Mouse (Mus musculus) kidney, postnatal 4 days (tissue): Measurements from ENCODE around the gene Pxn.
A peak's percentile ranks its signal among the peaks of the same experiment; 100 is the strongest.
"Not testable (repeated sequence)": the region's sequence is repeated elsewhere in the genome, so short reads cannot be mapped to it uniquely, and the experiment has no call there.

Experiments
- DNase-seq, 2 experiments: peaks; one replicate each; pipeline ENCODE4 v3.0.0; 2021; ENCODE audit warnings: mixed read lengths in 2 of 2

Gene Pxn

GRCm38 (mm10) chr5:115554536-115555291, 48.2 kb downstream of the Pxn start:
- DNase-seq: no peak

DNA sequence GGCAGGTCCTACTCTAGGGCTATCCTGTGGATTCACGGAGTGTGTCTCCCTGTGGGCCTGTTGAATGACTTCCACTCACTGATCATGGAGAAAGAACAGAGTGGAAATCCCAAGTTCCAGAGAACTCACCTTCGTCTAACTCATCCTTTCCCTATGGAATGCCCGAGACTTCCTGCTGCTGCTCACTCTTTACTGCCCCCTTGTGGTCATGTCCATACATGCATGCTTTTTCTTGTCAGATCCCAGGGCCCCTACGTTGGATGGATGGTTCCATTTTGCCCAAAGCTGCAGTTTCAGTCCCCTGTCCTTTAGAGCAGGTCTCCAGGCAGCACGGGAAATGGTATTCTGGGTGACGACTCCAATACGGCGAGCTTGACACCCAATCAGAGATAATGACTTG, 49.7 kb downstream of the Pxn start:
- peak; percentile 81 to 88 for DNase-seq

GRCm38 (mm10) chr5:115558182-115558794, 51.8 kb downstream of the Pxn start:
- no peak for DNase-seq

DNA sequence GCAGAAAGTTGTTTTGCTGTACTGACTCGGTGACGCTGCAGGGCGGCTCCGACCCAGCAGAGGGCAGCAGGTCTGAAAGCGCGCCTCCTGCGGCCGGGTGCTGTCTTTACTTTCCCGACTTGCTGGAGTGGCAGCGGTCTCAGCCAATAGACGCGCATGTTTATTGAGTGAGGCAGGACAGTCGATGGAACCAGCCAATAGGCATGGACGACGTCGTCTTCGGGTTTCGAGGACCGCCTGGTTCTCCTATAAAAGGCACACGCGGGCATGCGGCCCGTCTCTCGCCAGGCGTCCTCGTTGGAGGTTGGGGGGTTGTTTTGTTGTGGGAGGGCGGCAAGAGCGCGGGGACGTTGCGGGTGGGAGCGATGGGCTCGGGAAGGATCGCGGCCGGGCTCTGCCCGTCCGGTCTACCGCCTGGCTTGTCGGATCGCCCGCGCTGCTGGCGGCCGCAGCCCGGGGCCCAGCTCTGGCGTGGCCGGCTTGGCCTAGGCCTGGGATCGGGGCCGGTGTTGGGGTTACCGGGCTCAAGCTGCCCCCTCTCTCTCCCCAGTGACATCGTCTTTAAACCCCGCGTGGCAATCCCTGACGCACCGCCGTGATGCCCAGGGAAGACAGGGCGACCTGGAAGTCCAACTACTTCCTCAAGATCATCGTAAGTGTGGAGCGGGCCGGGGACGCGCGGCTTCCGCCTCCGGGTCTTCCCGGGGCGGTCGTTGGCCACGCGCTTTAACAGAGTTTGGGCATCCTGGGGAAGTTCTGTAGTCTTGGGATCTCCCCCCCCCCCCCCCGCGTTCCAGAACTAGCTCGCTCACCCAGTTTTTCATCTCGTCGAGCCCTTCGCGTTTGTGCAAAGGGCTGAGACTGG, 53.0 kb downstream of the Pxn start, which contains the start of gene Rplp0:
Gene Rplp0, plus strand, starts transcription at position 231 of the 865 bp plus-strand sequence.
- DNase-seq: peak; percentile 100

GRCm38 (mm10) chr5:115560336-115560905, 53.9 kb downstream of the Pxn start:
- no peak for DNase-seq

DNA sequence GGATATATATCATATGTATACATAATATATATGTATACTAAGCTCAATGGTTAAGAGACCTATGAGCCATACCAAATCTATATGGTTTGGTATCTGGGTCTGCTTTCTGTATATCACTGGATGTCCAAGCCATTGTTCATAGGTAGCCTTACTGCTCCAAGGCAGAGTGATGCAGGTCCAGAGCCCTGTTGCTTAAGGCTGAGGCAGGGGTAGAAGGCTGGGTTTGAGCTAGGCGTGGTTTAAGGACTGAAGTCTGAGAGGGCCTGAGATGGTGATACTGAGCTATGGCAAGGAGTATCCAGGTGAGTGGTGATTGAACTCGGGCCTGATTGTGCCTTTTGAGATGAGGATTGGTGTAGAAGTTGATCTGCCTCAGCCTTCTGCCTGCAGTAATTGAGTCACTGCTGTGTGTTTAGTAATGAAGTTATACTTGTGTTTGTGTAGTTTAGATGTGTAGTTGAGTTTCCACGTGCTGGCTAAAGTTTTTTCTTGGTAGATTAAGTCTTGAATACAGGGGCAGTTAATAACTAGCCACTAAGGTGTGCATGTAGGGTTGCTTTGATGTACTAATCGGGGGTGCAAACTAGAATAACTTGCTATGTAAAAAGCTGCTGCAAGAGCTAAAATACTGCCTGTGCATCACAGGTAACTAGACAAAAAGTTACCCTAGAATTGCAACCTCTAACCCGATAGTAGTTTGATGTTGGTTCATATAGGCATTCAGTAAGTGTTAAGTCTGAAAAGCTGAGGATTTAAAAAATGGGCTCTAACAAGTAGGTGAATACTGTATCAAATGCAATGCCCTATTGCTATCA, 57.5 kb downstream of the Pxn start:
- no peak for DNase-seq

DNA sequence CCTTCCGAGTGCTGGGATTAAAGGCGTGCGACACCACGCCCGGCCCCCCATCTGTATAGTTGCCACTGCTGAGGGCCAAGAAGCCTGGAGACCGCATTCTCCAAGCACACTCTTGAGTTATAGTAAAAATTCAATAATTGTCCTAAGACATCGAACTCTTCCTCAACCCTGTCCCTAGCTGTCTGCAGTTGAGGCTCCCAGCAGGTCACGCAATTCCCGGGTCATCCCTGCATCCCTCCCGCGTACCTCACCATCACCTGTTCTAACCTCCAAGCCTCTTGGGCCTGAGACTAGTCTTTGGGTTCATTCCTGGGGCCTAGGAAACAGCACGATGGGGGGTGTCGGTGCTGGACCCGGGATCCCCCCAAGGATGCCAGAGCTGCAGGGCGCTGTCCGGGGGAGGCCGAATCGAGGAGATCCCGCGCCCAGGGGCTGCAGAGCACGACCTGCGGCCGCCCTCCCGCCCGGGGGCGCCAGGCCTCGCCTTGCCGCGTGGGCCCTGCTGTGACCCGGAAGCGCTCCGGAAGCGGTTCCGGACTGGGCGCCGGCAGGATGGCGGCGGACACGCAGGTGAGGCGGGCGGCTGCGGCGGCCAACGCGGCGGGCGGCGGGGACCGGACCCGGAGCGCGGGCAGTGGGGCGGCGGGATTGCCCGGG, 58.4 kb downstream of the Pxn start, which contains the start of gene Gcn1l1:
Gene Gcn1l1, plus strand, starts transcription at position 518 of the 657 bp plus-strand sequence.
- peak; percentile 83 to 91 for DNase-seq

- DNase-seq: no peak
These were observed 58.9 kb downstream of the Pxn start for GRCm38 (mm10) chr5:115565403-115565802.

- peak; percentile 19 to 49 for DNase-seq
These were observed 62.2 kb downstream of the Pxn start for GRCm38 (mm10) chr5:115568681-115569080.

GRCm38 (mm10) chr5:115569308-115569707, 62.8 kb downstream of the Pxn start:
- peak; percentile 40 to 47 for DNase-seq

DNA sequence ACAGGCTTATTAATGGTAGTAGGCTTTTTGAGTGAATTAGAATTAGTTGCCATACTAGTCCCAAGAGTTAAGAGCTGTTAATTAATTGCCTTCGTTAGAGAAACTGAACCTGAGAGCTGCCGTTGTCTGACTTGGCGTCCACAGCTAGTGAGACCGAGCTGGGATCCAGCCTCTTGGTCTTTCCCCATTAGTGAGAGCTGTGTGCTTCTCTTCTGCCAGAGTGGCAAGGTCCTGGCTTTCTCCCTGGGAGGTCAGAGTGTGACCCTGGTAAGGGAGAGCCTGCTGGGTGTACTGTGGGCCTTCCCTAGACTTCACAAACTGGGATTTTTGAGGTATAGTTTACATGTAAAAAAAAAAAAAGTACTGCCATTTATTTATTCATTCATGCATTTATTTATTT, 63.2 kb downstream of the Pxn start:
- DNase-seq: no peak

- DNase-seq: no peak
These were observed 64.6 kb downstream of the Pxn start for GRCm38 (mm10) chr5:115571086-115571485.

DNA sequence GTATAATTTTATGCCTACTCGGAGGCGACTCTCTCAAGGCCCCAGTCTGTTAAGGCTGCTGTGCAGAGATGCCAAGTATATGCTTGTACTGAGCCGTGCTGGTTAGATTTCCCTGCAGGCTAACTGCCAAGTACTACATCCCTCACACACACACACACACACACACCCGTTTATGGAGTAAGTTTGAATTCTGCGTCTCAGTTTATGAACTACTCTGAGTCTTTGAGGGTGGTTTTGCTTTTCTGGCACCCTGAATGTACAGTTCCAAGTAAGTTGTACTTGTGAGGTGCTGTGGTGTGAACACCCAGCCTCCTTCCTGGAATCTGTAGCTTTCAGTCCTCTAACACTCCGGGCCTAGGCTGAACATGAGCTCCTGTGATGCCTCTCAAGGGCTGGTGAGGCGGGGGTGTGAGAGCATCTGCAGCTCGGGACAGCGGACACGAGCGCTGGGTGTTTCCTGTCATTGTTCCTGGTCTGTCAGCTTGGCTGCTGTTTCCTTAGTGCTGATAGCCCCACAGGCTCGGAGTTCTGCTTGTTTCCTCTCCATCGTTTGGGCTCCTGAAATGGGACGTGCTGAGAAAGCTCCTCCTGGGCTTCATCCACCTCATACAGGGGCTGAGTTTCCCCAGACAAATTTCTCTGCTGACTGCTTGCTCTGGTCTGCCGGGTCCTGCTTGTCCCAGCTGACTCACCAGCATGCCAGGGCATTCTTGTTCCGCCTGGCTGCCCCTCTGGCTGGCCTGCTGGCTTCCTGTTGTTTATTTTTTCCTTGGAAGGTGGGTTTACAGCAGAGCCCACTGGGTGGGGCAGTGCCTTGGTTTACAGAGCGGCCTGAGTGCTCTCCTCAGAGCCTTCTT, 66.4 kb downstream of the Pxn start:
- DNase-seq: peak; percentile 76 to 86

GRCm38 (mm10) chr5:115574992-115575391, 68.5 kb downstream of the Pxn start:
- DNase-seq: no peak

- not testable (repeated sequence) for DNase-seq
These were observed 71.2 kb downstream of the Pxn start for GRCm38 (mm10) chr5:115577686-115578085.

- DNase-seq: no peak
These were observed 72.4 kb downstream of the Pxn start for GRCm38 (mm10) chr5:115578922-115579321.

- DNase-seq: no peak
These were observed 72.9 kb downstream of the Pxn start for GRCm38 (mm10) chr5:115579363-115579762.

- DNase-seq: no peak
These were observed 73.9 kb downstream of the Pxn start for GRCm38 (mm10) chr5:115580229-115581001.

DNA sequence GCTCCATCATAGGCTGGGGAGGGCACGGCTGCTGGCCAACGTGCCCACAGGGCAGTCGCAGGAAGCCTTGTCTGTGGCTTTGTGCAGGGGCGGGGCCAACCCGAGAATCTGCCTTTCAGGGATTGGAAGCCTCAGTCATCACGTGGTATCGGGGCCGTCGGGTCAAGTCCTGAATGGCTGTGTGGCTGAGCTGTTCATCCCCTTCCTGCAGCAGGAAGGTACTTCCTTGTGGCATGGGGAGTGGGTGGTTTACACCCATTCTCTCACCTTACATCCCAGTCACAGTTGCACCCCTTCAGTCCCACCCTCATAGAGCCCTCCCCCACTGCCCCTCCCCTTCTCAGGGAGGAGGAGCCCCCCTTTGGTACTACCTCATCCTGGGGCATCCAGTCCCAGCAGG, 75.2 kb downstream of the Pxn start:
- no peak for DNase-seq

DNA sequence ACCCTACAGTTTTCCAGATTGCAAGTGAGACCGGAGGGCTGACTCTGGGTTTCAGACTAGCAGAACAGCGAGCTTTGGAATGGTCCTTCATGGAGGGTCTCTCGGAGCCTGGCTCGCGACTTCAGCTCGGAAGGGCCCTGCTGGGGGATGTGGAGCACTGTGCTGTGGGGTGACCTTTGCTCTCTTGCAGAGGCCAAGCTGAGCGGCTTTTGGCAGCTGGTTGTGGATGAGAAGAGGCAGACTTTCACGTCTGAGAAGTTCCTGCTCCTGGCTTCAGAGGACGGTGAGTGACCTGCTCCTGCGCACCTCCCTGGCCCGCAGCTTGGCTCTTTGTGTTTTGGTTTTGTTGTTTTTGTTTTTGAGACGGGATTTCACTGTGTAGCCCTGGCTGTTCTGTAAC, 79.1 kb downstream of the Pxn start:
- peak in 1 of 2 experiments; percentile 36 for DNase-seq
